Mouse (Mus musculus): Measurements from ENCODE around the gene Masp2.

DNA sequence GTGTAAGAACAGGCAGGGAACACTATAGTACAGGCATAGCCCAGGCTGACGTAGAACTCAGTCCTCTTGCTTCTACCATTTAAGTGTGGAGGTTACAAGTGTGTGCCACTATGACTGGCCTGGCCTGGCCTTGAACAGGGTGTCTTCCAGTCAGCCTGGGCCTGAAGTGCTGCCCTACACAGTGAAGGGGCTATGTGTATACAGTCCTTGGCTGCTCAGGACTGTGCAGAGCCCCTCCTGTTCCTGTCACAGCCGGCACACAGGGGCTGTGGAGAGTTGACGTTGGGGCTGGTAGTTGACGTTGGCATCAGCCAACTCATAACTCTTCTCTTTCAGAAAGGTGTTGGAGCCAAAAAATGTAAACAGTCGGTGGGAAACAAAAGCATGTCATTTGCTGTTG, 20.9 kb upstream of the Masp2 start:
- no peak for TF ChIP-seq CTCF (IDR thresholded peaks at IDR 0.05; ENCODE audit: low read depth)
- TF ChIP-seq EP300 (IDR thresholded peaks at IDR 0.05; ENCODE audit: low read depth) = no peak

Data from heart, postnatal 0 days (tissue).